Mouse (Mus musculus): ENCODE data around the gene Pptc7. TPM values are rescaled to one million over a fixed set of nuclear protein-coding genes. Genes with fewer than 3 reads are reported as not detected.

Gene Pptc7
- 5.0 and 7.2 TPM in 2 replicates for polyA plus RNA-seq (2011; ENCODE audit: insufficient read depth, insufficient read length, low replicate concordance, missing spikeins)

GRCm38 (mm10) chr5:122284183-122285028 is at the start of gene Pptc7:
Pptc7 (plus strand) TSS chr5:122284365.
- Histone ChIP-seq H3K4me1 (ENCODE audit: control insufficient read depth, insufficient read depth, low read length) (peaks cover 8% of the 10 kb centered on the region), H3K4me3 (replicated peaks; ENCODE audit: control insufficient read depth, low read depth, low read length) (peak within 1 kb of the TSS; percentile 89), H3K27ac (ENCODE audit: control insufficient read depth, insufficient read depth, low read depth, low read length, poor library complexity) (peak within 1 kb of the TSS; percentile 70)
- TF ChIP-seq CTCF (IDR thresholded peaks at IDR 0.05; ENCODE audit: control insufficient read depth, insufficient read depth, low read length) (no peak), POLR2A (IDR thresholded peaks at IDR 0.05; ENCODE audit: borderline replicate concordance, control insufficient read depth, low read depth, low read length) (peak; percentile 46; the same call in 1 of the 2 replicates)
- WGBS, result under 1% methylated on average over 114 of the region's 114 CpGs

- H3K4me1 ChIP-seq (ENCODE audit: control insufficient read depth, insufficient read depth, low read length), result peaks cover 16% of the 10 kb centered on the region
- 5% methylated on average over 9 of the region's 9 CpGs for WGBS
- peak overlapping the region; percentile 87 for H3K27ac ChIP-seq (ENCODE audit: control insufficient read depth, insufficient read depth, low read depth, low read length, poor library complexity)
- no peak overlapping the region for H3K4me3 ChIP-seq (replicated peaks; ENCODE audit: control insufficient read depth, low read depth, low read length)
- TF ChIP-seq CTCF (IDR thresholded peaks at IDR 0.05; ENCODE audit: control insufficient read depth, insufficient read depth, low read length) (no peak), POLR2A (IDR thresholded peaks at IDR 0.05; ENCODE audit: borderline replicate concordance, control insufficient read depth, low read depth, low read length) (no peak)
Measured at GRCm38 (mm10) chr5:122235196-122235836, 48.8 kb upstream of the Pptc7 start.

GRCm38 (mm10) chr5:122237200-122237599 is 47.0 kb upstream of the Pptc7 start:
- TF ChIP-seq POLR2A (IDR thresholded peaks at IDR 0.05; ENCODE audit: borderline replicate concordance, control insufficient read depth, low read depth, low read length) (no peak), CTCF (IDR thresholded peaks at IDR 0.05; ENCODE audit: control insufficient read depth, insufficient read depth, low read length) (no peak)
- peaks cover 13% of the 10 kb centered on the region for H3K4me1 ChIP-seq (ENCODE audit: control insufficient read depth, insufficient read depth, low read length)
- H3K4me3 ChIP-seq (replicated peaks; ENCODE audit: control insufficient read depth, low read depth, low read length), result no peak overlapping the region
- H3K27ac ChIP-seq (ENCODE audit: control insufficient read depth, insufficient read depth, low read depth, low read length, poor library complexity), result no peak overlapping the region
- WGBS, result 67% methylated on average over 5 of the region's 5 CpGs

GRCm38 (mm10) chr5:122239618-122240017 is 44.5 kb upstream of the Pptc7 start:
- TF ChIP-seq CTCF (IDR thresholded peaks at IDR 0.05; ENCODE audit: control insufficient read depth, insufficient read depth, low read length) (no peak), POLR2A (IDR thresholded peaks at IDR 0.05; ENCODE audit: borderline replicate concordance, control insufficient read depth, low read depth, low read length) (no peak)
- H3K4me1 ChIP-seq (ENCODE audit: control insufficient read depth, insufficient read depth, low read length), result peaks cover 9% of the 10 kb centered on the region
- 81% methylated on average over 7 of the region's 7 CpGs for WGBS
- no peak overlapping the region for H3K4me3 ChIP-seq (replicated peaks; ENCODE audit: control insufficient read depth, low read depth, low read length)
- H3K27ac ChIP-seq (ENCODE audit: control insufficient read depth, insufficient read depth, low read depth, low read length, poor library complexity), result no peak overlapping the region

- WGBS, result 85% methylated on average over 11 of the region's 11 CpGs
- TF ChIP-seq POLR2A (IDR thresholded peaks at IDR 0.05; ENCODE audit: borderline replicate concordance, control insufficient read depth, low read depth, low read length) (no peak), CTCF (IDR thresholded peaks at IDR 0.05; ENCODE audit: control insufficient read depth, insufficient read depth, low read length) (no peak)
- H3K4me3 ChIP-seq (replicated peaks; ENCODE audit: control insufficient read depth, low read depth, low read length), result no peak overlapping the region
- no peak overlapping the region for H3K27ac ChIP-seq (ENCODE audit: control insufficient read depth, insufficient read depth, low read depth, low read length, poor library complexity)
- peaks cover 11% of the 10 kb centered on the region for H3K4me1 ChIP-seq (ENCODE audit: control insufficient read depth, insufficient read depth, low read length)
Measured at GRCm38 (mm10) chr5:122240521-122240920, 43.6 kb upstream of the Pptc7 start.

- TF ChIP-seq CTCF (IDR thresholded peaks at IDR 0.05; ENCODE audit: control insufficient read depth, insufficient read depth, low read length) (no peak), POLR2A (IDR thresholded peaks at IDR 0.05; ENCODE audit: borderline replicate concordance, control insufficient read depth, low read depth, low read length) (no peak)
- H3K4me1 ChIP-seq (ENCODE audit: control insufficient read depth, insufficient read depth, low read length), result peaks cover 10% of the 10 kb centered on the region
- H3K4me3 ChIP-seq (replicated peaks; ENCODE audit: control insufficient read depth, low read depth, low read length), result no peak overlapping the region
- WGBS, result 54% methylated on average over 1 of the region's 1 CpGs
- H3K27ac ChIP-seq (ENCODE audit: control insufficient read depth, insufficient read depth, low read depth, low read length, poor library complexity), result peak overlapping the region; percentile 67
Measured at GRCm38 (mm10) chr5:122240989-122241388, 43.2 kb upstream of the Pptc7 start.

GRCm38 (mm10) chr5:122242521-122243123 is 41.5 kb upstream of the Pptc7 start:
- Histone ChIP-seq H3K4me3 (replicated peaks; ENCODE audit: control insufficient read depth, low read depth, low read length) (no peak overlapping the region), H3K4me1 (ENCODE audit: control insufficient read depth, insufficient read depth, low read length) (peaks cover 10% of the 10 kb centered on the region), H3K27ac (ENCODE audit: control insufficient read depth, insufficient read depth, low read depth, low read length, poor library complexity) (peak overlapping the region; percentile 67)
- 22% methylated on average over 6 of the region's 6 CpGs for WGBS
- TF ChIP-seq POLR2A (IDR thresholded peaks at IDR 0.05; ENCODE audit: borderline replicate concordance, control insufficient read depth, low read depth, low read length), result no peak
- no peak for TF ChIP-seq CTCF (IDR thresholded peaks at IDR 0.05; ENCODE audit: control insufficient read depth, insufficient read depth, low read length)
